Mouse (Mus musculus): ENCODE data around the gene Ndufa7.

Gene Ndufa7

GRCm38 (mm10) chr17:33824084-33824996 lies at the start of gene Ndufa7, which contains the start of gene Rps28:
TSS of gene Ndufa7 (plus strand) at chr17:33824572.
TSS of gene Rps28 (minus strand) at chr17:33824562.
- peak; percentile 93 for DNase-seq (ENCODE audit: low read depth, low spot score)

- DNase-seq (ENCODE audit: low read depth, low spot score) = no peak
Observed at GRCm38 (mm10) chr17:33774573-33775155, 49.7 kb upstream of the Ndufa7 start.

- DNase-seq (ENCODE audit: low read depth, low spot score) = no peak
Observed at GRCm38 (mm10) chr17:33775287-33775686, 49.1 kb upstream of the Ndufa7 start.

GRCm38 (mm10) chr17:33779271-33779966 lies 45.0 kb upstream of the Ndufa7 start:
- no peak for DNase-seq (ENCODE audit: low read depth, low spot score)

- no peak for DNase-seq (ENCODE audit: low read depth, low spot score)
Observed at GRCm38 (mm10) chr17:33779967-33780295, 44.4 kb upstream of the Ndufa7 start.

- DNase-seq (ENCODE audit: low read depth, low spot score) = no peak
Observed at GRCm38 (mm10) chr17:33780431-33780830, 43.9 kb upstream of the Ndufa7 start.

- peak; percentile 57 for DNase-seq (ENCODE audit: low read depth, low spot score)
Observed at GRCm38 (mm10) chr17:33781124-33781977, 43.0 kb upstream of the Ndufa7 start, which contains the start of gene Angptl4. TSS of gene Angptl4 (minus strand) at chr17:33781830.

- DNase-seq (ENCODE audit: low read depth, low spot score) = no peak
Observed at GRCm38 (mm10) chr17:33782067-33782466, 42.3 kb upstream of the Ndufa7 start.

GRCm38 (mm10) chr17:33783408-33783807 lies 41.0 kb upstream of the Ndufa7 start:
- DNase-seq (ENCODE audit: low read depth, low spot score) = no peak

GRCm38 (mm10) chr17:33784939-33785338 lies 39.4 kb upstream of the Ndufa7 start:
- DNase-seq (ENCODE audit: low read depth, low spot score) = no peak

GRCm38 (mm10) chr17:33786375-33786774 lies 38.0 kb upstream of the Ndufa7 start:
- no peak for DNase-seq (ENCODE audit: low read depth, low spot score)

GRCm38 (mm10) chr17:33788732-33789131 lies 35.6 kb upstream of the Ndufa7 start:
- DNase-seq (ENCODE audit: low read depth, low spot score) = no peak

- DNase-seq (ENCODE audit: low read depth, low spot score) = no peak
Observed at GRCm38 (mm10) chr17:33798306-33798705, 26.1 kb upstream of the Ndufa7 start.

- DNase-seq (ENCODE audit: low read depth, low spot score) = no peak
Observed at GRCm38 (mm10) chr17:33799277-33799676, 25.1 kb upstream of the Ndufa7 start.

GRCm38 (mm10) chr17:33802221-33802620 lies 22.2 kb upstream of the Ndufa7 start:
- no peak for DNase-seq (ENCODE audit: low read depth, low spot score)

GRCm38 (mm10) chr17:33804205-33804604 lies 20.2 kb upstream of the Ndufa7 start:
- no peak for DNase-seq (ENCODE audit: low read depth, low spot score)

- no peak for DNase-seq (ENCODE audit: low read depth, low spot score)
Observed at GRCm38 (mm10) chr17:33804745-33805144, 19.6 kb upstream of the Ndufa7 start.

- no peak for DNase-seq (ENCODE audit: low read depth, low spot score)
Observed at GRCm38 (mm10) chr17:33807181-33807888, 17.0 kb upstream of the Ndufa7 start.

GRCm38 (mm10) chr17:33808192-33808591 lies 16.2 kb upstream of the Ndufa7 start:
- no peak for DNase-seq (ENCODE audit: low read depth, low spot score)

- peak; percentile 91 for DNase-seq (ENCODE audit: low read depth, low spot score)
Observed at GRCm38 (mm10) chr17:33810334-33811141, 13.8 kb upstream of the Ndufa7 start, which contains the start of gene Kank3. TSS of gene Kank3 (plus strand) at chr17:33810519.
